Mouse (Mus musculus): ENCODE data around the gene Znrd1as.
A peak's percentile ranks its signal among the peaks of the same experiment; 100 is the strongest.

The Znrd1as gene

GRCm38 (mm10) chr17:36957999-36958743 lies at the start of gene Znrd1as, which contains the start of gene Znrd1:
Gene Znrd1as, plus strand, starts transcription at chr17:36958592.
Gene Znrd1, minus strand, starts transcription at chr17:36958559.
- peak; percentile 94 for DNase-seq

- no peak for DNase-seq
Observed at GRCm38 (mm10) chr17:36909802-36910201, 48.6 kb upstream of the Znrd1as start.

GRCm38 (mm10) chr17:36912031-36912430 lies 46.4 kb upstream of the Znrd1as start:
- no peak for DNase-seq

GRCm38 (mm10) chr17:36914108-36914507 lies 44.3 kb upstream of the Znrd1as start:
- DNase-seq, result peak; percentile 83

- peak; percentile 72 for DNase-seq
Observed at GRCm38 (mm10) chr17:36915076-36915475, 43.3 kb upstream of the Znrd1as start.

- no peak for DNase-seq
Observed at GRCm38 (mm10) chr17:36920239-36920638, 38.2 kb upstream of the Znrd1as start.

- no peak for DNase-seq
Observed at GRCm38 (mm10) chr17:36922715-36923114, 35.7 kb upstream of the Znrd1as start.

- DNase-seq, result no peak
Observed at GRCm38 (mm10) chr17:36923491-36923890, 34.9 kb upstream of the Znrd1as start.

- no peak for DNase-seq
Observed at GRCm38 (mm10) chr17:36927496-36928120, 30.8 kb upstream of the Znrd1as start.

GRCm38 (mm10) chr17:36929236-36929932 lies 29.0 kb upstream of the Znrd1as start:
- DNase-seq, result no peak

- DNase-seq, result no peak
Observed at GRCm38 (mm10) chr17:36930233-36930632, 28.2 kb upstream of the Znrd1as start.

GRCm38 (mm10) chr17:36931130-36931529 lies 27.3 kb upstream of the Znrd1as start:
- no peak for DNase-seq

GRCm38 (mm10) chr17:36931806-36932205 lies 26.6 kb upstream of the Znrd1as start:
- no peak for DNase-seq

- DNase-seq, result no peak
Observed at GRCm38 (mm10) chr17:36938056-36938455, 20.3 kb upstream of the Znrd1as start.

GRCm38 (mm10) chr17:36942391-36942790 lies 16.0 kb upstream of the Znrd1as start:
- no peak for DNase-seq

GRCm38 (mm10) chr17:36942791-36943471 lies 15.5 kb upstream of the Znrd1as start, which contains the start of gene Rnf39:
Gene Rnf39, plus strand, starts transcription at chr17:36942918.
- DNase-seq, result no peak

GRCm38 (mm10) chr17:36943691-36944090 lies 14.7 kb upstream of the Znrd1as start:
- DNase-seq, result no peak

- no peak for DNase-seq
Observed at GRCm38 (mm10) chr17:36944121-36944775, 14.1 kb upstream of the Znrd1as start.

- peak; percentile 27 for DNase-seq
Observed at GRCm38 (mm10) chr17:36947051-36947819, 11.2 kb upstream of the Znrd1as start.

- no peak for DNase-seq
Observed at GRCm38 (mm10) chr17:36948286-36948685, 10.1 kb upstream of the Znrd1as start.

- no peak for DNase-seq
Observed at GRCm38 (mm10) chr17:36949265-36949664, 9.1 kb upstream of the Znrd1as start.

Measured in liver (tissue).